Mouse (Mus musculus): ENCODE results near the gene Etl4. TPM values are rescaled to one million over a fixed set of nuclear protein-coding genes. Genes with fewer than 3 reads are reported as not detected.

The Etl4 gene
- total and polyA plus RNA-seq, 3 experiments = not detected

GRCm38 (mm10) chr2:20517853-20518252 is 608.3 kb downstream of the Etl4 start:
- Histone ChIP-seq H3K9me3 (replicated peaks; ENCODE audit: insufficient read depth, low read length) (no peaks in the 10 kb centered on the region), H3K27me3 (ENCODE audit: control insufficient read depth in 1 of 2, insufficient read depth in 2 of 2, low read length in 2 of 2) (no peaks in the 10 kb centered on the region), H3K79me2 (ENCODE audit: control insufficient read depth, insufficient read depth, low read length, poor library complexity) (no peaks in the 10 kb centered on the region), H3K4me1 (ENCODE audit: control insufficient read depth in 1 of 2, insufficient read depth in 2 of 2, low read length in 2 of 2) (no peaks in the 10 kb centered on the region), H3K36me3 (ENCODE audit: control insufficient read depth in 1 of 2, insufficient read depth in 2 of 2, low read length in 2 of 2) (no peaks in the 10 kb centered on the region), H3K9ac (ENCODE audit: control insufficient read depth, low read depth, low read length, poor library complexity, severe bottlenecking) (no peak overlapping the region), H3K4me3 (ENCODE audit: control insufficient read depth in 1 of 2, insufficient read depth in 1 of 2, low read depth in 2 of 2, low read length in 2 of 2) (no peak overlapping the region), H3K27ac (ENCODE audit: control insufficient read depth, low read depth, low read length) (no peak overlapping the region)
- DNase-seq (ENCODE audit: low read depth, low spot score) = no peak
- TF ChIP-seq CHD1 (IDR thresholded peaks at IDR 0.05; ENCODE audit: low read depth, low read length) (no peak), USF2 (IDR thresholded peaks at IDR 0.05; ENCODE audit: borderline replicate concordance in 1 of 2, insufficient read depth in 1 of 2, low read depth in 1 of 2, low read length in 2 of 2) (no peak), GABPA (IDR thresholded peaks at IDR 0.05; ENCODE audit: low read depth, low read length) (no peak), ZC3H11A (IDR thresholded peaks at IDR 0.05; ENCODE audit: low read depth, low read length) (no peak), EP300 (IDR thresholded peaks at IDR 0.05; ENCODE audit: low read depth in 1 of 2, low read length in 2 of 2) (no peak), SMC3 (IDR thresholded peaks at IDR 0.05; ENCODE audit: low read depth, low read length) (no peak), MEF2A (IDR thresholded peaks at IDR 0.05; ENCODE audit: extremely low read depth, insufficient replicate concordance, low read depth, low read length, poor library complexity, severe bottlenecking) (no peak), KAT2A (conservative IDR thresholded peaks at IDR 0.05; ENCODE audit: low read depth, low read length) (no peak), CTCF (IDR thresholded peaks at IDR 0.05 in 2 of 3, conservative IDR thresholded peaks at IDR 0.05 in 1 of 3; ENCODE audit: control insufficient read depth in 1 of 3, insufficient read depth in 1 of 3, low read depth in 2 of 3, low read length in 3 of 3, poor library complexity in 1 of 3, severe bottlenecking in 1 of 3) (no peak), E2F4 (IDR thresholded peaks at IDR 0.05; ENCODE audit: borderline replicate concordance, low read depth, low read length) (no peak), MAFK (IDR thresholded peaks at IDR 0.05; ENCODE audit: borderline replicate concordance, low read depth, low read length) (no peak)

GRCm38 (mm10) chr2:20518506-20518905 is 608.9 kb downstream of the Etl4 start:
- Histone ChIP-seq H3K27ac (ENCODE audit: control insufficient read depth, low read depth, low read length) (no peak overlapping the region), H3K27me3 (ENCODE audit: control insufficient read depth in 1 of 2, insufficient read depth in 2 of 2, low read length in 2 of 2) (no peaks in the 10 kb centered on the region), H3K9ac (ENCODE audit: control insufficient read depth, low read depth, low read length, poor library complexity, severe bottlenecking) (no peak overlapping the region), H3K4me1 (ENCODE audit: control insufficient read depth in 1 of 2, insufficient read depth in 2 of 2, low read length in 2 of 2) (no peaks in the 10 kb centered on the region), H3K9me3 (replicated peaks; ENCODE audit: insufficient read depth, low read length) (no peaks in the 10 kb centered on the region), H3K79me2 (ENCODE audit: control insufficient read depth, insufficient read depth, low read length, poor library complexity) (no peaks in the 10 kb centered on the region), H3K4me3 (ENCODE audit: control insufficient read depth in 1 of 2, insufficient read depth in 1 of 2, low read depth in 2 of 2, low read length in 2 of 2) (no peak overlapping the region), H3K36me3 (ENCODE audit: control insufficient read depth in 1 of 2, insufficient read depth in 2 of 2, low read length in 2 of 2) (no peaks in the 10 kb centered on the region)
- TF ChIP-seq BHLHE40 (IDR thresholded peaks at IDR 0.05; ENCODE audit: borderline replicate concordance, low read depth, low read length) (no peak), RCOR1 (IDR thresholded peaks at IDR 0.05; ENCODE audit: low read depth, low read length) (no peak), ZNF384 (IDR thresholded peaks at IDR 0.05; ENCODE audit: low read depth, low read length) (no peak), MEF2A (IDR thresholded peaks at IDR 0.05; ENCODE audit: extremely low read depth, insufficient replicate concordance, low read depth, low read length, poor library complexity, severe bottlenecking) (no peak), CTCF (IDR thresholded peaks at IDR 0.05 in 2 of 3, conservative IDR thresholded peaks at IDR 0.05 in 1 of 3; ENCODE audit: control insufficient read depth in 1 of 3, insufficient read depth in 1 of 3, low read depth in 2 of 3, low read length in 3 of 3, poor library complexity in 1 of 3, severe bottlenecking in 1 of 3) (no peak)
- DNase-seq (ENCODE audit: low read depth, low spot score) = no peak
